Mouse (Mus musculus) heart, postnatal 0 days (tissue): Measurements from ENCODE around the gene Ncam1.

ENCODE experiments used
- CTCF ChIP-seq: IDR thresholded peaks from 2 replicates; pipeline ENCODE4 v1.5.1; 2016; ENCODE audit warnings: antibody characterized with exemption, control low read depth, low read depth
- EP300 ChIP-seq: IDR thresholded peaks from 2 replicates; pipeline ENCODE4 v1.6.1; 2016; ENCODE audit warnings: antibody characterized with exemption, low read depth

DNA sequence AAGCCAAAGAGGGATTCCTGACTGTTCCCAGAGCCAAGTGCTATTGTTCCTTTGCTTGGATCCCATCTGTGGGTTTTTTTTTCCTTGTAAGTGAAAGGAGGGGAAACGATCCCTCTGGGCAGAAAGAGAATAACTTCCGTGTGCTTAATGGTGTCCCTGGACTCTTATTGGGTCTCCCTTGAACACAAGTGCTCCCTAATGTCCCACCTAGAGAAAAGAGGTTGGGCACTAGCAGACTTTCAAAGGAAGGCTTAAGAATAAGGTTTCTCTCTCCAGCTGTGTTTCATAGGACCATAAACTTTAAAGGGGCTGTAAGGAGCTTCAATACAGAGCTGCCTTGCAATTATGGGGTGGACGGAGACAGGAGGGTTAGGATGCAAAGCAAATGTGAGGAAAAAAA, 119.5 kb downstream of the Ncam1 start:
- no peak for TF ChIP-seq CTCF
- no peak for TF ChIP-seq EP300
